Mouse (Mus musculus): ENCODE measurements around the gene Acsl4.

GRCm38 (mm10) chrX:142325760-142326159 lies 64.6 kb downstream of the Acsl4 start:
- TF ChIP-seq GATA1 (IDR thresholded peaks at IDR 0.05; ENCODE audit: borderline replicate concordance, low read length) = no peak
- no peak for TF ChIP-seq FLI1 (IDR thresholded peaks at IDR 0.05; ENCODE audit: low read length)

Data from megakaryocyte, embryonic 14.5 days (primary cell).